Mouse (Mus musculus) kidney, postnatal 0 days (tissue): ENCODE data around the gene Kpna3. TPM values are rescaled to one million over a fixed set of nuclear protein-coding genes. Genes with fewer than 3 reads are reported as not detected.
"Not testable (repeated sequence)": the region's sequence is repeated elsewhere in the genome, so short reads cannot be mapped to it uniquely, and the experiment has no call there.

Source experiments
- ATAC-seq: fragments of 200-750 bp; cut with Nextera tagmentation; replicated peaks from 2 replicates; pipeline ENCODE4 v1.8.0; 2017; ENCODE audit warnings: low read depth, moderate number of reproducible peaks, moderate TSS enrichment, moderate library complexity; ENCODE audit not compliant: low FRiP score
- DNase-seq: peaks from one replicate; pipeline ENCODE4 v3.0.0-alpha.2; 2016; ENCODE audit warnings: low spot score
- H3K27ac ChIP-seq: fragments of 300-500 bp; sonication (generic); 2 replicates; pipeline ENCODE4 v1.5.1; 2014; ENCODE audit warnings: mild to moderate bottlenecking
- H3K27me3 ChIP-seq: fragments of 300-500 bp; sonication (generic); 2 replicates; pipeline ENCODE4 v1.6.1; 2014; ENCODE audit warnings: low read length, mixed read lengths; ENCODE audit not compliant: insufficient read depth
- H3K36me3 ChIP-seq: fragments of 300-500 bp; sonication (generic); 2 replicates; pipeline ENCODE4 v1.6.1; 2014; ENCODE audit warnings: low read length, mixed read lengths; ENCODE audit not compliant: insufficient read depth
- H3K4me1 ChIP-seq: fragments of 300-500 bp; sonication (generic); replicated peaks from 2 replicates; pipeline ENCODE4 v1.6.1; 2014; ENCODE audit warnings: antibody characterized with exemption, low read length, mixed read lengths; ENCODE audit not compliant: insufficient read depth
- H3K4me2 ChIP-seq: fragments of 300-500 bp; sonication (generic); 2 replicates; pipeline ENCODE4 v1.6.1; 2014; ENCODE audit warnings: mild to moderate bottlenecking, low read length, moderate library complexity, mixed read lengths
- H3K4me3 ChIP-seq: fragments of 300-500 bp; sonication (generic); replicated peaks from 2 replicates; pipeline ENCODE4 v1.5.1; 2014; ENCODE audit warnings: low read depth, low read length
- H3K9ac ChIP-seq: fragments of 300-500 bp; sonication (generic); 2 replicates; pipeline ENCODE4 v1.6.1; 2014; ENCODE audit warnings: low read depth, low read length
- H3K9me3 ChIP-seq: fragments of 300-500 bp; sonication (generic); replicated peaks from 2 replicates; pipeline ENCODE4 v1.6.1; 2016; ENCODE audit warnings: low read length, inconsistent platforms, mixed read lengths
- CTCF ChIP-seq: IDR thresholded peaks from 2 replicates; pipeline ENCODE4 v1.5.1; 2016; ENCODE audit warnings: antibody characterized with exemption, low read depth, mild to moderate bottlenecking, moderate library complexity
- WGBS: fragments of 180-500 bp; shearing (Covaris S2); extraction: QIAGEN DNeasy Blood & Tissue Kit; methylation state at CpG from one replicate; pipeline ENCODE4 v1.1.7; 2014; 5-methylcytosine and 5-hydroxymethylcytosine counted together
- polyA plus RNA-seq: library from polyadenylated mRNA; unstranded; fragments of >200 nt; fragmentation: Nextera tagmentation; extraction: Ambion mirVana; gene quantifications from 2 replicates; pipeline ENCODE4 v1.2.1, GENCODE M21; 2015

Gene Kpna3
- polyA plus RNA-seq, 1 experiment from 2014 or later, result 30.8 TPM

GRCm38 (mm10) chr14:61327618-61328450 is 111.8 kb downstream of the Kpna3 start:
- H3K36me3 ChIP-seq, result no peaks in the 10 kb centered on the region
- peak overlapping the region; percentile 8; the same call in 1 of the 2 replicates for H3K4me3 ChIP-seq
- peak; percentile 68 for ATAC-seq
- H3K9ac ChIP-seq, result 0 out of 2 replicates have a peak overlapping the region, but pooled peaks have one; percentile 35
- no peaks in the 10 kb centered on the region for H3K4me1 ChIP-seq
- H3K27ac ChIP-seq, result no peak overlapping the region
- DNase-seq, result peak; percentile 72
- no peaks in the 10 kb centered on the region for H3K27me3 ChIP-seq
- 26% methylated on average over 19 of the region's 19 CpGs for WGBS
- H3K4me2 ChIP-seq, result peak overlapping the region; percentile 50
- TF ChIP-seq CTCF, result peak; percentile 9; the same call in 1 of the 2 replicates
- no peaks in the 10 kb centered on the region for H3K9me3 ChIP-seq

- 33% methylated on average over 6 of the region's 6 CpGs for WGBS
- not testable (repeated sequence) for H3K27ac ChIP-seq, H3K4me3 ChIP-seq, ATAC-seq, H3K36me3 ChIP-seq, DNase-seq, H3K4me1 ChIP-seq, H3K27me3 ChIP-seq, H3K9ac ChIP-seq, H3K9me3 ChIP-seq
- TF ChIP-seq CTCF, result peak; percentile 34; the same call in 1 of the 2 replicates
- H3K4me2 ChIP-seq, result peak overlapping the region; percentile 50; the same call in 1 of the 2 replicates
Observed at GRCm38 (mm10) chr14:61327007-61327406, 112.7 kb downstream of the Kpna3 start.

GRCm38 (mm10) chr14:61322740-61323139 is 116.9 kb downstream of the Kpna3 start:
- Histone ChIP-seq H3K4me3 (no peak overlapping the region), H3K9ac (no peak overlapping the region), H3K27ac (no peak overlapping the region), H3K4me1 (no peaks in the 10 kb centered on the region), H3K4me2 (no peak overlapping the region), H3K36me3 (no peaks in the 10 kb centered on the region), H3K9me3 (no peaks in the 10 kb centered on the region), H3K27me3 (no peaks in the 10 kb centered on the region)
- no peak for ATAC-seq
- WGBS, result 89% methylated on average over 1 of the region's 1 CpGs
- TF ChIP-seq CTCF, result no peak
- DNase-seq, result no peak

GRCm38 (mm10) chr14:61321200-61321599 is 118.5 kb downstream of the Kpna3 start:
- H3K4me2 ChIP-seq, result no peak overlapping the region
- H3K27me3 ChIP-seq, result no peaks in the 10 kb centered on the region
- H3K9me3 ChIP-seq, result no peaks in the 10 kb centered on the region
- H3K4me3 ChIP-seq, result no peak overlapping the region
- ATAC-seq, result no peak
- no peak overlapping the region for H3K9ac ChIP-seq
- no peak for DNase-seq
- H3K27ac ChIP-seq, result no peak overlapping the region
- no peak for TF ChIP-seq CTCF
- H3K36me3 ChIP-seq, result no peaks in the 10 kb centered on the region
- 81% methylated on average over 4 of the region's 4 CpGs for WGBS
- H3K4me1 ChIP-seq, result no peaks in the 10 kb centered on the region

- no peaks in the 10 kb centered on the region for H3K27me3 ChIP-seq
- DNase-seq (no peak), ATAC-seq (no peak)
- H3K27ac ChIP-seq, result no peak overlapping the region
- H3K36me3 ChIP-seq, result no peaks in the 10 kb centered on the region
- no peak overlapping the region for H3K4me3 ChIP-seq
- no peak overlapping the region for H3K9ac ChIP-seq
- H3K4me1 ChIP-seq, result no peaks in the 10 kb centered on the region
- no peak for TF ChIP-seq CTCF
- 75% methylated on average over 1 of the region's 1 CpGs for WGBS
- H3K4me2 ChIP-seq, result no peak overlapping the region
- H3K9me3 ChIP-seq, result no peaks in the 10 kb centered on the region
Observed at GRCm38 (mm10) chr14:61320765-61321164, 118.9 kb downstream of the Kpna3 start.

- TF ChIP-seq CTCF, result peak; percentile 72
- no peaks in the 10 kb centered on the region for H3K9me3 ChIP-seq
- no peak overlapping the region for H3K27ac ChIP-seq
- no peak overlapping the region for H3K9ac ChIP-seq
- H3K4me1 ChIP-seq, result no peaks in the 10 kb centered on the region
- H3K36me3 ChIP-seq, result no peaks in the 10 kb centered on the region
- H3K4me3 ChIP-seq, result no peak overlapping the region
- peak; percentile 69 for DNase-seq
- ATAC-seq, result peak; percentile 33; the same call in 1 of the 2 replicates
- 24% methylated on average over 4 of the region's 4 CpGs for WGBS
- H3K27me3 ChIP-seq, result no peaks in the 10 kb centered on the region
- H3K4me2 ChIP-seq, result no peak overlapping the region
Observed at GRCm38 (mm10) chr14:61316861-61317260, 122.8 kb downstream of the Kpna3 start.

Other genes starting within 250 kb of the Kpna3 start
- gene Sgcg, start 181.4 kb downstream of the Kpna3 start, polyA plus RNA-seq, result 0.60 and 1.2 TPM in 2 replicates
- gene Arl11, start 130.1 kb downstream of the Kpna3 start, polyA plus RNA-seq, result 0.71 and 1.2 TPM in 2 replicates
- gene Ebpl, start 79.4 kb downstream of the Kpna3 start, polyA plus RNA-seq, result 11.3 and 13.4 TPM in 2 replicates
- 30.7 and 31.5 TPM in 2 replicates for gene Spryd7, start 117.0 kb upstream of the Kpna3 start, polyA plus RNA-seq
- gene Trim13, start 158.4 kb upstream of the Kpna3 start, polyA plus RNA-seq, result 22.7 and 23.6 TPM in 2 replicates
- 0.50 and 0.58 TPM in 2 replicates for gene Kcnrg, start 167.6 kb upstream of the Kpna3 start, polyA plus RNA-seq